ENCODE assay signal across 8 mouse cellular contexts in the genomic region with DNA sequence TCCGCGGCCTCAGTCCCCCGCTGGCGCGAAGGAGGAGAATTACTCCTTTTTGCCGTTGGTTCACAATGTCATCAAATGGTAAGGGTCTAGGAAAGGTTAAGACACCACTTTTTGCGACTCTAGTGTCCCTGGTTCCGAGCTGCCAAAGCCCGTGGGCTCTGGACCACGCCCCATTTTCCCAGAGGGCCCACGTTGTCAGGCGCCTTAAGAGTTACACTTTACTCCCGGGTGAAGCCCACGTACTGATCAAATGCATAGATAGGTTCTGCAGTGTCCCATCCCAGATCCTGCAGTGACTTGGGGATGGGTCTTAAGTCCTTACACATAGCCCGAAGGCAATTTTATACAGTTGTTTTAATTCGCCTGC. TPM values are rescaled to one million over a fixed set of nuclear protein-coding genes. Genes with fewer than 3 reads are reported as not detected.
DNase-seq lines count a peak whose midpoint lies in the region; ATAC-seq lines count a peak whose summit lies in the region.

No protein-coding gene starts in this region.

- WGBS in heart, embryonic 14.5 days = 2% methylated on average over 16 of the region's 16 CpGs
- 4% methylated on average over 16 of the region's 16 CpGs for WGBS in forebrain, embryonic 10.5 days
- 1% methylated on average over 16 of the region's 16 CpGs for WGBS in liver, embryonic 12.5 days (ENCODE audit: insufficient replicate concordance)

- peak overlapping the region; percentile 78 to 86 for H3K4me3 ChIP-seq in heart, embryonic 14.5 days (ENCODE audit: control insufficient read depth in 1 of 2, insufficient read depth in 1 of 2, low read depth in 1 of 2, low read length in 2 of 2)
- H3K4me3 ChIP-seq in forebrain, embryonic 10.5 days = peak overlapping the region; percentile 99
- peak overlapping the region; percentile 99 for H3K4me3 ChIP-seq in liver, embryonic 12.5 days

- H3K9me3 ChIP-seq in heart, embryonic 14.5 days (ENCODE audit: control insufficient read depth, low read length) = no peaks in the 10 kb centered on the region
- no peaks in the 10 kb centered on the region for H3K9me3 ChIP-seq in forebrain, embryonic 10.5 days
- H3K9me3 ChIP-seq in liver, embryonic 12.5 days (replicated peaks) = no peaks in the 10 kb centered on the region

- H3K27me3 ChIP-seq in heart, embryonic 14.5 days (ENCODE audit: control insufficient read depth, insufficient read depth, low read length) = no peaks in the 10 kb centered on the region
- no peaks in the 10 kb centered on the region for H3K27me3 ChIP-seq in forebrain, embryonic 10.5 days (ENCODE audit: poor library complexity, severe bottlenecking)
- H3K27me3 ChIP-seq in liver, embryonic 12.5 days (replicated peaks) = no peaks in the 10 kb centered on the region
- no peaks in the 10 kb centered on the region for H3K27me3 ChIP-seq in splenic B cell, adult 2 months (ENCODE audit: control insufficient read depth, insufficient read depth, low read length, poor library complexity, severe bottlenecking)

- peak overlapping the region; percentile 93 for H3K9ac ChIP-seq in heart, embryonic 14.5 days (ENCODE audit: low read length)
- peak overlapping the region; percentile 97 for H3K9ac ChIP-seq in liver, embryonic 12.5 days

- peak overlapping the region; percentile 93 for H3K4me2 ChIP-seq in heart, embryonic 14.5 days (ENCODE audit: low read length)
- peak overlapping the region; percentile 85 for H3K4me2 ChIP-seq in liver, embryonic 12.5 days

- no peak for DNase-seq in heart, adult 11 months
- DNase-seq in ES-CJ7 (ENCODE audit: low read depth, low spot score) = peak; percentile 27
- DNase-seq in forebrain, embryonic 10.5 days (ENCODE audit: extremely low spot score, low spot score) = no peak
- peak; percentile 24 for DNase-seq in splenic B cell, adult 2 months (ENCODE audit: low read depth, low spot score)
- no peak for DNase-seq in ovary, adult 18-20 months (ENCODE audit: low spot score)
- no peak for DNase-seq in urinary bladder, postnatal 36 days (ENCODE audit: low spot score in 2 of 2)

- H3K4me1 ChIP-seq in heart, embryonic 14.5 days (ENCODE audit: control insufficient read depth in 2 of 2, insufficient read depth in 2 of 2, low read length in 2 of 2) = peaks cover 0 to 16% of the 10 kb centered on the region in 2 experiments
- H3K4me1 ChIP-seq in forebrain, embryonic 10.5 days = peaks cover 24% of the 10 kb centered on the region
- H3K4me1 ChIP-seq in liver, embryonic 12.5 days = peaks cover 40% of the 10 kb centered on the region

- H3K36me3 ChIP-seq in heart, embryonic 14.5 days (ENCODE audit: control insufficient read depth, insufficient read depth, low read length) = peaks cover 3% of the 10 kb centered on the region; the same call in 1 of the 2 replicates
- H3K36me3 ChIP-seq in forebrain, embryonic 10.5 days (replicated peaks) = peaks cover 9% of the 10 kb centered on the region; the same call in 1 of the 2 replicates
- peaks cover 3% of the 10 kb centered on the region; the same call in 1 of the 2 replicates for H3K36me3 ChIP-seq in liver, embryonic 12.5 days
- H3K36me3 ChIP-seq in splenic B cell, adult 2 months (ENCODE audit: control insufficient read depth, insufficient read depth, low read length, poor library complexity, severe bottlenecking) = no peaks in the 10 kb centered on the region

- ATAC-seq in heart, embryonic 14.5 days (ENCODE audit: insufficient number of reproducible peaks, insufficient read depth, low FRiP score, low read depth) = no peak
- ATAC-seq in liver, embryonic 12.5 days = peak; percentile 73

- H3K27ac ChIP-seq in heart, embryonic 14.5 days (replicated peaks in 1 of 2; ENCODE audit: control insufficient read depth in 1 of 2, insufficient read depth in 1 of 2, low read depth in 2 of 2, low read length in 2 of 2) = peak overlapping the region; percentile 50 to 65; a peak in 3 of 4 replicates
- H3K27ac ChIP-seq in forebrain, embryonic 10.5 days = peak overlapping the region; percentile 97
- H3K27ac ChIP-seq in liver, embryonic 12.5 days = peak overlapping the region; percentile 84

RNA-seq across cellular contexts. Expression of a gene that starts 0.4 kb away (rescaled TPM):
- 46.7 and 47.6 TPM in 2 replicates for polyA plus RNA-seq in heart, embryonic 14.5 days (2014; fragmentation: Nextera tagmentation; extraction: Ambion mirVana)
- 55.8 and 59.6 TPM in 2 replicates for polyA plus RNA-seq in forebrain, embryonic 10.5 days (2016; fragmentation: Nextera tagmentation; extraction: Ambion mirVana)
- 29.5 and 30.1 TPM in 2 replicates for polyA plus RNA-seq in liver, embryonic 12.5 days (2016; fragmentation: Nextera tagmentation; extraction: Ambion mirVana)

RNA-seq across cellular contexts. Expression of a gene that starts 16.4 kb away (rescaled TPM):
- 8.1 and 8.3 TPM in 2 replicates for polyA plus RNA-seq in heart, embryonic 14.5 days (2014; fragmentation: Nextera tagmentation; extraction: Ambion mirVana)
- polyA plus RNA-seq in forebrain, embryonic 10.5 days (2016; fragmentation: Nextera tagmentation; extraction: Ambion mirVana) = 2.0 and 2.2 TPM in 2 replicates
- 0.97 and 1.2 TPM in 2 replicates for polyA plus RNA-seq in liver, embryonic 12.5 days (2016; fragmentation: Nextera tagmentation; extraction: Ambion mirVana)

Comparison
In these comparisons a context has a peak if more than half of its experiments do, and no peak if none do; other contexts are left out.
1. DNase-seq: peak in ES-CJ7 (single experiment) and splenic B cell, adult 2 months (single experiment); none in heart, adult 11 months (single experiment), forebrain, embryonic 10.5 days (single experiment), ovary, adult 18-20 months (single experiment) and urinary bladder, postnatal 36 days (0 of 2).
2. Peak in every context shown above with its lines, with median percentiles within 50 percentile points of each other: H3K27ac ChIP-seq and H3K4me3 ChIP-seq.